Mouse (Mus musculus) MEL (cell line): ENCODE results near the gene Ugt1a10.

ENCODE experiments used
- CHD2 ChIP-seq: IDR thresholded peaks from 2 replicates; pipeline ENCODE4 v1.6.1; 2011; ENCODE audit warnings: low read length, improper control_type of control experiment
- CTCF ChIP-seq, 3 experiments: IDR thresholded peaks in 2 of 3; conservative IDR thresholded peaks in 1 of 3; 2 replicates each; pipeline ENCODE4 v1.5.1; 2011 to 2012; ENCODE audit warnings: low read length in 3 of 3, low read depth in 2 of 3, mild to moderate bottlenecking in 2 of 3, improper control_type of control experiment in 1 of 3, inconsistent platforms in 1 of 3, mixed read lengths in 1 of 3, moderate library complexity in 1 of 3; ENCODE audit not compliant: control insufficient read depth in 1 of 3, insufficient read depth in 1 of 3, poor library complexity in 1 of 3, severe bottlenecking in 1 of 3
- GATA1 ChIP-seq: IDR thresholded peaks from 2 replicates; pipeline ENCODE4 v1.6.1; 2011; ENCODE audit warnings: low read depth, low read length, improper control_type of control experiment
- MAX ChIP-seq: IDR thresholded peaks from 2 replicates; pipeline ENCODE4 v1.6.1; 2011; ENCODE audit warnings: low read length, improper control_type of control experiment
- MEF2A ChIP-seq: IDR thresholded peaks from 2 replicates; pipeline ENCODE4 v1.6.1; 2014; ENCODE audit warnings: low read depth, mild to moderate bottlenecking, inconsistent platforms, low read length, improper control_type of control experiment; ENCODE audit not compliant: poor library complexity, insufficient replicate concordance, severe bottlenecking; ENCODE audit errors: extremely low read depth
- MXI1 ChIP-seq: IDR thresholded peaks from 2 replicates; pipeline ENCODE4 v1.6.1; 2011; ENCODE audit warnings: mild to moderate bottlenecking, low read depth, low read length, improper control_type of control experiment
- POLR2A ChIP-seq, 2 experiments: IDR thresholded peaks; 2 replicates each; pipeline ENCODE4 v1.6.1; 2011 to 2012; ENCODE audit warnings: low read length in 2 of 2, mild to moderate bottlenecking in 2 of 2, control low read depth in 1 of 2, improper control_type of control experiment in 1 of 2, low read depth in 1 of 2, moderate library complexity in 1 of 2; ENCODE audit not compliant: control insufficient read depth in 1 of 2, insufficient read depth in 1 of 2, poor library complexity in 1 of 2
- POLR2AphosphoS2 ChIP-seq: IDR thresholded peaks from 2 replicates; pipeline ENCODE4 v1.6.1; 2011; ENCODE audit warnings: low read length, improper control_type of control experiment
- USF2 ChIP-seq, 2 experiments: IDR thresholded peaks; 2 replicates each; pipeline ENCODE4 v1.6.1; 2011 to 2012; ENCODE audit warnings: improper control_type of control experiment in 2 of 2, low read length in 2 of 2, borderline replicate concordance in 1 of 2, inconsistent platforms in 1 of 2, low read depth in 1 of 2, mild to moderate bottlenecking in 1 of 2; ENCODE audit not compliant: insufficient read depth in 1 of 2
- ZC3H11A ChIP-seq: IDR thresholded peaks from 2 replicates; pipeline ENCODE4 v1.6.1; 2012; ENCODE audit warnings: low read depth, mild to moderate bottlenecking, inconsistent platforms, low read length, improper control_type of control experiment

DNA sequence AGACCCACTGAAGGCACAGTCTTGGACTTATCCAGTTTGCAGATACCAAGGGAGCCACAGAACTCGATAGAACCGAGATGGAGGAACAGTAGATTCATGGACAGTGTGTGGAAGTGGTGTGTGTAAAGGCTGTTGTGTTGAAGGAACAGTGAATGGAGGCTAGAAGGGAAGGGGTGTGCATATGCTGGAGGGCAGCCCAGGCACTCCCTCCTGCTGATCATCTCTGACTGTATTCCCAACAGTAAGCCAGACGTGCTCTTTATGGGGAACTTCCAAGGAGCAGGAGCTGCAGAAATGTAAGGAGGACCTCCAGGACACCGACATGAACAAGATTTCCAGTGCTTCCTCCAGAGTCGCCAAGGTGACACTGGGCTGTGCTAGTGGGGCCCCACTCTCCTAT is 194.8 kb downstream of the Ugt1a10 start:
- TF ChIP-seq POLR2AphosphoS2 (no peak), MAX (no peak), CTCF (IDR thresholded peaks at IDR 0.05 in 2 of 3, conservative IDR thresholded peaks at IDR 0.05 in 1 of 3; ENCODE audit: control insufficient read depth in 1 of 3, insufficient read depth in 1 of 3, low read depth in 2 of 3, low read length in 3 of 3, poor library complexity in 1 of 3, severe bottlenecking in 1 of 3) (no peak), GATA1 (no peak), MEF2A (no peak), MXI1 (no peak), POLR2A (IDR thresholded peaks at IDR 0.05; ENCODE audit: control insufficient read depth in 1 of 2, insufficient read depth in 1 of 2, low read depth in 1 of 2, low read length in 2 of 2, poor library complexity in 1 of 2) (no peak), USF2 (IDR thresholded peaks at IDR 0.05; ENCODE audit: borderline replicate concordance in 1 of 2, insufficient read depth in 1 of 2, low read depth in 1 of 2, low read length in 2 of 2) (no peak), ZC3H11A (no peak), CHD2 (no peak)
